Mouse (Mus musculus): ENCODE measurements around the gene Kif14. TPM values are rescaled to one million over a fixed set of nuclear protein-coding genes. Genes with fewer than 3 reads are reported as not detected.

Gene Kif14
- polyA plus RNA-seq, 1 experiment from 2014 or later = 5.2 TPM

GRCm38 (mm10) chr1:136570298-136570653 is 104.1 kb downstream of the Kif14 start:
- WGBS = 14% methylated on average over 13 of the region's 13 CpGs
- Histone ChIP-seq H3K4me3 (replicated peaks) (peak overlapping the region; percentile 18), H3K4me1 (no peaks in the 10 kb centered on the region), H3K9ac (no peak overlapping the region), H3K27ac (replicated peaks) (no peak overlapping the region), H3K9me3 (replicated peaks) (no peaks in the 10 kb centered on the region), H3K27me3 (peaks cover 7% of the 10 kb centered on the region; the same call in 1 of the 2 replicates), H3K36me3 (no peaks in the 10 kb centered on the region), H3K4me2 (replicated peaks) (peak overlapping the region; percentile 33)
- no peak for ATAC-seq (ENCODE audit: insufficient number of reproducible peaks, low FRiP score, low TSS enrichment, low read depth)

GRCm38 (mm10) chr1:136570976-136571375 is 104.8 kb downstream of the Kif14 start:
- H3K9ac ChIP-seq = no peak overlapping the region
- no peak for ATAC-seq (ENCODE audit: insufficient number of reproducible peaks, low FRiP score, low TSS enrichment, low read depth)
- H3K4me1 ChIP-seq = no peaks in the 10 kb centered on the region
- WGBS = 84% methylated on average over 9 of the region's 9 CpGs
- no peak overlapping the region for H3K4me3 ChIP-seq (replicated peaks)
- H3K27ac ChIP-seq (replicated peaks) = no peak overlapping the region
- H3K4me2 ChIP-seq (replicated peaks) = no peak overlapping the region
- no peaks in the 10 kb centered on the region for H3K36me3 ChIP-seq
- no peaks in the 10 kb centered on the region for H3K9me3 ChIP-seq (replicated peaks)
- peaks cover 7% of the 10 kb centered on the region; the same call in 1 of the 2 replicates for H3K27me3 ChIP-seq

GRCm38 (mm10) chr1:136571530-136571929 is 105.4 kb downstream of the Kif14 start:
- 78% methylated on average over 10 of the region's 10 CpGs for WGBS
- H3K36me3 ChIP-seq = no peaks in the 10 kb centered on the region
- H3K4me1 ChIP-seq = no peaks in the 10 kb centered on the region
- peaks cover 7% of the 10 kb centered on the region; the same call in 1 of the 2 replicates for H3K27me3 ChIP-seq
- H3K4me3 ChIP-seq (replicated peaks) = no peak overlapping the region
- no peak overlapping the region for H3K4me2 ChIP-seq (replicated peaks)
- no peak overlapping the region for H3K9ac ChIP-seq
- ATAC-seq (ENCODE audit: insufficient number of reproducible peaks, low FRiP score, low TSS enrichment, low read depth) = no peak
- H3K27ac ChIP-seq (replicated peaks) = no peak overlapping the region
- H3K9me3 ChIP-seq (replicated peaks) = no peaks in the 10 kb centered on the region

GRCm38 (mm10) chr1:136577890-136578663 is 111.9 kb downstream of the Kif14 start:
- no peaks in the 10 kb centered on the region for H3K9me3 ChIP-seq (replicated peaks)
- H3K4me1 ChIP-seq = peaks cover 6% of the 10 kb centered on the region; the same call in 1 of the 2 replicates
- H3K27ac ChIP-seq (replicated peaks) = no peak overlapping the region
- peak overlapping the region; percentile 22; the same call in 1 of the 2 replicates for H3K4me2 ChIP-seq (replicated peaks)
- ATAC-seq (ENCODE audit: insufficient number of reproducible peaks, low FRiP score, low TSS enrichment, low read depth) = no peak
- H3K4me3 ChIP-seq (replicated peaks) = no peak overlapping the region
- no peaks in the 10 kb centered on the region; the same call in 1 of the 2 replicates for H3K27me3 ChIP-seq
- no peaks in the 10 kb centered on the region for H3K36me3 ChIP-seq
- H3K9ac ChIP-seq = no peak overlapping the region
- 40% methylated on average over 16 of the region's 16 CpGs for WGBS

GRCm38 (mm10) chr1:136579360-136579759 is 113.2 kb downstream of the Kif14 start:
- Histone ChIP-seq H3K4me2 (replicated peaks) (no peak overlapping the region), H3K9me3 (replicated peaks) (no peaks in the 10 kb centered on the region), H3K27me3 (no peaks in the 10 kb centered on the region; the same call in 1 of the 2 replicates), H3K27ac (replicated peaks) (no peak overlapping the region), H3K9ac (no peak overlapping the region), H3K4me1 (peaks cover 6% of the 10 kb centered on the region; the same call in 1 of the 2 replicates), H3K36me3 (no peaks in the 10 kb centered on the region), H3K4me3 (replicated peaks) (no peak overlapping the region)
- WGBS = 55% methylated on average over 14 of the region's 14 CpGs
- no peak for ATAC-seq (ENCODE audit: insufficient number of reproducible peaks, low FRiP score, low TSS enrichment, low read depth)

- Histone ChIP-seq H3K4me1 (peaks cover 6% of the 10 kb centered on the region; the same call in 1 of the 2 replicates), H3K4me3 (replicated peaks) (no peak overlapping the region), H3K9ac (no peak overlapping the region), H3K27me3 (no peaks in the 10 kb centered on the region; the same call in 1 of the 2 replicates), H3K9me3 (replicated peaks) (no peaks in the 10 kb centered on the region), H3K36me3 (no peaks in the 10 kb centered on the region), H3K27ac (replicated peaks) (no peak overlapping the region), H3K4me2 (replicated peaks) (no peak overlapping the region)
- ATAC-seq (ENCODE audit: insufficient number of reproducible peaks, low FRiP score, low TSS enrichment, low read depth) = no peak
- WGBS = 82% methylated on average over 8 of the region's 8 CpGs
These were observed 114.1 kb downstream of the Kif14 start for GRCm38 (mm10) chr1:136580266-136580665.

Other genes with a start within 250 kb of the Kif14 start
- 16.6 and 19.4 TPM in 2 replicates for gene Inava, start 232.1 kb upstream of the Kif14 start, polyA plus RNA-seq (2015; fragmentation: Nextera tagmentation; extraction: Ambion mirVana)
- not detected in 2 replicates for gene Gpr25, start 205.5 kb upstream of the Kif14 start, polyA plus RNA-seq (2015; fragmentation: Nextera tagmentation; extraction: Ambion mirVana)
- gene Camsap2, start 120.2 kb upstream of the Kif14 start, polyA plus RNA-seq (2015; fragmentation: Nextera tagmentation; extraction: Ambion mirVana) = 11.2 and 12.4 TPM in 2 replicates
- 19.7 and 20.3 TPM in 2 replicates for gene Ddx59, start 51.1 kb upstream of the Kif14 start, polyA plus RNA-seq (2015; fragmentation: Nextera tagmentation; extraction: Ambion mirVana)
- 18.4 and 19.2 TPM in 2 replicates for gene Zfp281, start 158.6 kb downstream of the Kif14 start, polyA plus RNA-seq (2015; fragmentation: Nextera tagmentation; extraction: Ambion mirVana)

Data from embryonic facial prominence, embryonic 15.5 days (tissue).